Mouse (Mus musculus) cerebellum, adult 2 months (tissue): Measurements from ENCODE around the gene Utp11. TPM values are rescaled to one million over a fixed set of nuclear protein-coding genes. Genes with fewer than 3 reads are reported as not detected.
"Not testable (repeated sequence)": the region's sequence is repeated elsewhere in the genome, so short reads cannot be mapped to it uniquely, and the experiment has no call there.

Source experiments
- DNase-seq, 2 experiments: peaks; one replicate each; pipeline ENCODE4 v3.0.0; 2021
- H3K27ac ChIP-seq: fragments of 200-500 bp; 2 replicates; pipeline ENCODE4 v1.5.1; 2012; ENCODE audit warnings: low read length, control low read depth, inconsistent platforms; ENCODE audit not compliant: insufficient read depth
- H3K27me3 ChIP-seq: fragments of 200-500 bp; 2 replicates; pipeline ENCODE4 v1.6.1; 2012; ENCODE audit warnings: inconsistent platforms, mild to moderate bottlenecking, low read length, moderate library complexity; ENCODE audit not compliant: control insufficient read depth, insufficient read depth
- H3K4me1 ChIP-seq: fragments of 200-500 bp; 2 replicates; pipeline ENCODE4 v1.6.1; 2011; ENCODE audit warnings: low read length; ENCODE audit not compliant: control insufficient read depth, insufficient read depth
- H3K4me3 ChIP-seq: fragments of 200-500 bp; replicated peaks from 2 replicates; pipeline ENCODE3; 2011; ENCODE audit warnings: mild to moderate bottlenecking, low read depth, low read length, control low read depth; ENCODE audit not compliant: insufficient read depth
- CTCF ChIP-seq: fragments of 200-500 bp; IDR thresholded peaks from 2 replicates; pipeline ENCODE4 v1.5.1; 2011; ENCODE audit warnings: low read depth, mild to moderate bottlenecking, control low read depth, low read length, moderate library complexity, borderline replicate concordance; ENCODE audit not compliant: insufficient read depth
- POLR2A ChIP-seq: fragments of 200-500 bp; IDR thresholded peaks from 2 replicates; pipeline ENCODE4 v1.6.1; 2011; ENCODE audit warnings: low read length, control low read depth, borderline replicate concordance; ENCODE audit not compliant: insufficient read depth
- WGBS: fragments of 180-500 bp; shearing (Covaris S2); methylation state at CpG from one replicate; pipeline ENCODE4 v1.1.7; 2018; 5-methylcytosine and 5-hydroxymethylcytosine counted together
- polyA plus RNA-seq: library from polyadenylated mRNA; depleted of rRNA; stranded (reverse); fragments of >200 nt; gene quantifications from 2 replicates; pipeline ENCODE4 v1.2.3, GENCODE M21; 2012

Gene Utp11
- polyA plus RNA-seq, 1 experiment, result 19.4 TPM

GRCm38 (mm10) chr4:124719101-124719500 is 25.7 kb upstream of the Utp11 start:
- no peak for TF ChIP-seq POLR2A
- no peak for TF ChIP-seq CTCF
- WGBS, result 94% methylated on average over 4 of the region's 4 CpGs
- no peak for DNase-seq
- H3K27me3 ChIP-seq, result no peaks in the 10 kb centered on the region
- H3K4me3 ChIP-seq, result no peak overlapping the region
- peaks cover 4% of the 10 kb centered on the region for H3K4me1 ChIP-seq
- no peak overlapping the region for H3K27ac ChIP-seq

GRCm38 (mm10) chr4:124714545-124715481 is 21.4 kb upstream of the Utp11 start, which contains the start of gene Sf3a3:
TSS of gene Sf3a3 (plus strand) at chr4:124714776.
- H3K27me3 ChIP-seq, result no peaks in the 10 kb centered on the region
- WGBS, result under 1% methylated on average over 57 of the region's 57 CpGs
- TF ChIP-seq CTCF, result peak; percentile 77
- TF ChIP-seq POLR2A, result peak; percentile 59; the same call in 1 of the 2 replicates
- DNase-seq, result peak; percentile 95 to 96
- 0 out of 2 replicates have a peak within 1 kb of the TSS, but pooled peaks have one; percentile 30 for H3K27ac ChIP-seq
- peak within 1 kb of the TSS; percentile 95 for H3K4me3 ChIP-seq
- peaks cover 4% of the 10 kb centered on the region for H3K4me1 ChIP-seq

GRCm38 (mm10) chr4:124713850-124714249 is 20.4 kb upstream of the Utp11 start:
- not testable (repeated sequence) for DNase-seq

GRCm38 (mm10) chr4:124712618-124713017 is 19.2 kb upstream of the Utp11 start:
- TF ChIP-seq POLR2A (no peak), CTCF (no peak)
- no peak overlapping the region for H3K4me3 ChIP-seq
- WGBS, result 67% methylated on average over 6 of the region's 6 CpGs
- H3K27ac ChIP-seq, result no peak overlapping the region
- H3K4me1 ChIP-seq, result peaks cover 4% of the 10 kb centered on the region
- no peaks in the 10 kb centered on the region for H3K27me3 ChIP-seq
- no peak for DNase-seq

More at GRCm38 (mm10) chr4:124713850-124714249, 20.4 kb upstream of the Utp11 start:
- WGBS, result 66% methylated on average over 5 of the region's 5 CpGs
- not testable (repeated sequence) for H3K27me3 ChIP-seq, H3K4me3 ChIP-seq, H3K4me1 ChIP-seq, H3K27ac ChIP-seq

- no peaks in the 10 kb centered on the region; the same call in 1 of the 2 replicates for H3K4me1 ChIP-seq
- H3K27ac ChIP-seq, result no peak overlapping the region
- no peak overlapping the region for H3K4me3 ChIP-seq
- H3K27me3 ChIP-seq, result no peaks in the 10 kb centered on the region
- DNase-seq, result peak in 1 of 2 experiments; percentile 37
- WGBS, result 4% methylated on average over 5 of the region's 5 CpGs
- TF ChIP-seq POLR2A, result no peak
- TF ChIP-seq CTCF, result peak; percentile 32; the same call in 1 of the 2 replicates
These were observed 17.4 kb upstream of the Utp11 start for GRCm38 (mm10) chr4:124710776-124711291.

DNA sequence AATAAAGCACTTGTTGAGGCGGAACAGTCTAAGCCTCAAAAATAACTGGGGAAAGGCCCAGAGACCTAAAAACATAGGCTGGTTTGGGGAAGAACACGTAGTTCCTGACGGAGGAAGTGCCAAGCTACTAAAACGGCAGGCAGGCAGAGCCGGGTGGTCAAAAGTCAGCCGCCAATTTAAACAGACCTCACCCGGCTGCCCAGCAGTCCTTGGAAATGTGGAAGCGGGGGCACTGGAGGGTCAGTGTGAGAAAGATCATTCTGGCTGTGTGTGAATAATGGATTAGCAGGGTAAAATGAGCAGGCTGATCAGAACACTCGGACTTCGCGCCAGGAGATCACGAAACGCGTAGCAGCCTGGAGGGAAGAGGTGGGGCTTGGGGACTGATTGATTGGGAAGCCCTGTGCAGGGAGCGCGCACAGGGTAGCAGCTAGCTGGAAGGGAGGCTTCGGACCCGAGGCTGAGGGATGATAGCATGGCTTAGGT is 16.6 kb upstream of the Utp11 start:
- no peak overlapping the region for H3K4me3 ChIP-seq
- TF ChIP-seq CTCF (no peak), POLR2A (no peak)

GRCm38 (mm10) chr4:124708518-124709477 is 15.4 kb upstream of the Utp11 start:
- WGBS, result 7% methylated on average over 41 of the region's 41 CpGs

More for the DNA sequence above, 16.6 kb upstream of the Utp11 start:
- Histone ChIP-seq H3K27me3 (no peaks in the 10 kb centered on the region), H3K27ac (no peak overlapping the region), H3K4me1 (no peaks in the 10 kb centered on the region)
- 15% methylated on average over 18 of the region's 18 CpGs for WGBS
- no peak for DNase-seq

GRCm38 (mm10) chr4:124708200-124708517 is 14.8 kb upstream of the Utp11 start:
- H3K4me3 ChIP-seq, H3K27ac ChIP-seq, H3K27me3 ChIP-seq, H3K4me1 ChIP-seq, DNase-seq: not testable (repeated sequence)
- 58% methylated on average over 1 of the region's 1 CpGs for WGBS

More at GRCm38 (mm10) chr4:124708518-124709477, 15.4 kb upstream of the Utp11 start:
- no peak for TF ChIP-seq CTCF
- no peak for TF ChIP-seq POLR2A
- Histone ChIP-seq H3K27me3 (no peaks in the 10 kb centered on the region), H3K4me3 (no peak overlapping the region), H3K4me1 (no peaks in the 10 kb centered on the region; the same call in 1 of the 2 replicates), H3K27ac (no peak overlapping the region)
- DNase-seq, result peak in 1 of 2 experiments; percentile 28

DNA sequence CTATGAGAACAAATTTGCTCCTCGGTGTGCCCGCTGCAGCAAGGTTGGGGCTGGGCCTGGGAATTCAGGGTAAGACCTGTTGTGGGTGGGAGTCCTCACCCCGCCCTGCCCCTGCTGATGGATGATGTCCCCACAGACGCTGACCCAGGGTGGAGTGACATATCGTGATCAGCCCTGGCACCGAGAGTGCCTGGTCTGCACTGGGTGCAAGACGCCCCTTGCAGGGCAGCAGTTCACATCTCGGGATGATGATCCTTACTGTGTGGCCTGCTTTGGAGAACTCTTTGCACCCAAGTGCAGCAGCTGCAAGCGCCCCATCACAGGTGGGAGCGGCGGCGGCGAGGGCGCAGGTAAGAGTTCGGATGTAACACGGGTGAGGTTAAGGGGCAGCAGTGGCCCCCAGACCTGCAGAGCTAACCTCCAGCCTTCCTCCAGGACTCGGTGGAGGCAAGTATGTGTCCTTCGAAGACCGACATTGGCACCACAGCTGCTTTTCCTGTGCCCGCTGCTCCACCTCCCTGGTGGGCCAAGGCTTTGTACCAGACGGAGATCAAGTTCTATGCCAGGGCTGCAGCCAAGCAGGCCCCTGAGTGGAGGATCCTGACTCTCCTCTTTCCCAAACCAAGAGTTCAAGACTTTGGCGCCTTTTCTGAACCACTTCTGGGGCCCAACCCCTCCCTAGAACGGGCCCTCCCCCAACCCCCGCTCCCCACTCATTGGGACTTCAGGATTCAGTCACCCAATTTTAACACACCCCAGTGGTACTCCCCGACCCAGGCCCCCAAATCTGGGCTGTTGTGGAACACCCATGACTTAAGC is 14.2 kb upstream of the Utp11 start:
- H3K27ac ChIP-seq, DNase-seq, H3K27me3 ChIP-seq, H3K4me3 ChIP-seq, H3K4me1 ChIP-seq: not testable (repeated sequence)
- 70% methylated on average over 25 of the region's 25 CpGs for WGBS
